28 mouse cellular contexts compared by ENCODE assay signal in the genomic region with DNA sequence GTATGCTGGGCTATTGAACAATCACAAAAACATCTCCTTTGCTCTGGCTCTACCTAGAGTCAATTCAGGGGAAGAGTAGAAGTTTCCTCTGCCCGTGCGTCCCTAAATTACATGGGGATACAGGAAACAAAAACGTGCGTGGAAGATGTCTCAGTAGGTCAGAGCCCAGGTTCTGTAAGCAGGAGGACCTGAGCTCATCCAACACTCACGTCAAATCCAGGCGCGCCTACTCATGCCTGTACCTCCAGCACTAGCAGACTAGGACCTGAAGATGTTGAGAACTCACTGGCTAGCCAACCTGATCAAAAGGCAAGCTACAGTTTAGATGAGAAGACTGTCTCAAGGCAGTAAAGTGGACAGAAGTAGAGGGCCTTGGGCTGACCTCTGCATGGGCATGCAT. TPM values are rescaled to one million over a fixed set of nuclear protein-coding genes. Genes with fewer than 3 reads are reported as not detected.
DNase-seq lines count a peak whose midpoint lies in the region; ATAC-seq and TF ChIP-seq lines count a peak whose summit lies in the region.
"Had no signal": no experiment of that assay in that cellular context is flagged by ENCODE, and none has a peak within 500 bp of the region (broad histone marks: within the 10 kb centered on the region; RNA-seq: fewer than 3 reads in every experiment).

No protein-coding gene starts in this region.

- DNase-seq in kidney, adult 18-20 months: peak; percentile 1
- no peak for DNase-seq in kidney, postnatal 36 days
- peak; percentile 7 for DNase-seq in neural tube, embryonic 10.5 days (ENCODE audit: extremely low spot score, low spot score)
- peak; percentile 10 for DNase-seq in limb, embryonic 10.5 days (ENCODE audit: low spot score)
- DNase-seq in stomach, postnatal 0 days (ENCODE audit: low spot score): peak; percentile 1
- DNase-seq: adrenal gland, postnatal 36 days; B cell, adult 2 months; cerebellum, adult 18-20 months; cerebellum, postnatal 10 days; heart, postnatal 36 days; kidney, adult 8-10 months; layer of hippocampus, postnatal 36 days; left cerebral cortex, postnatal 4 days; liver; lung, postnatal 4 days; thymus, adult 2 months; thymus, postnatal 36 days had no signal

- ATAC-seq in neural tube, embryonic 15.5 days (ENCODE audit: low FRiP score): no peak
- no peak for ATAC-seq in stomach, postnatal 0 days (ENCODE audit: low FRiP score, low TSS enrichment)
- ATAC-seq: hindbrain, postnatal 0 days; intestine, embryonic 15.5 days; midbrain, embryonic 16.5 days had no signal

- TF ChIP-seq CTCF in stomach, postnatal 0 days (IDR thresholded peaks at IDR 0.05; ENCODE audit: low read depth): no peak

- no peak for TF ChIP-seq EP300 in stomach, postnatal 0 days (optimal IDR thresholded peaks at IDR 0.05)

- H3K4me3 ChIP-seq in neural tube, embryonic 15.5 days (replicated peaks): no peak overlapping the region
- H3K4me3 ChIP-seq in limb, embryonic 10.5 days: no peak overlapping the region
- H3K4me3 ChIP-seq in stomach, postnatal 0 days (ENCODE audit: low read depth, low read length): no peak overlapping the region
- H3K4me3 ChIP-seq: embryonic facial prominence, embryonic 15.5 days; hindbrain, embryonic 12.5 days; intestine, embryonic 15.5 days; liver, embryonic 15.5 days; megakaryocyte, embryonic 14.5 days; neural tube, embryonic 12.5 days; stomach, embryonic 15.5 days had no signal

- H3K27ac ChIP-seq in neural tube, embryonic 15.5 days (replicated peaks): no peak overlapping the region
- no peak overlapping the region for H3K27ac ChIP-seq in limb, embryonic 10.5 days
- no peak overlapping the region for H3K27ac ChIP-seq in stomach, postnatal 0 days (replicated peaks)
- H3K27ac ChIP-seq: embryonic facial prominence, embryonic 15.5 days; hindbrain, embryonic 12.5 days; hindbrain, postnatal 0 days; intestine, embryonic 15.5 days; kidney, postnatal 0 days; liver, embryonic 15.5 days; neural tube, embryonic 12.5 days; stomach, embryonic 15.5 days had no signal

- peaks cover 4% of the 10 kb centered on the region for H3K27me3 ChIP-seq in neural tube, embryonic 15.5 days (replicated peaks)
- peaks cover 33% of the 10 kb centered on the region for H3K27me3 ChIP-seq in limb, embryonic 10.5 days (ENCODE audit: low read depth, poor library complexity, severe bottlenecking)
- H3K27me3 ChIP-seq in stomach, postnatal 0 days (ENCODE audit: control insufficient read depth, insufficient read depth, low read length): no peaks in the 10 kb centered on the region
- H3K27me3 ChIP-seq: hindbrain, embryonic 12.5 days; intestine, embryonic 15.5 days; neural tube, embryonic 12.5 days; stomach, embryonic 15.5 days had no signal

- H3K36me3 ChIP-seq in neural tube, embryonic 15.5 days: no peaks in the 10 kb centered on the region
- no peaks in the 10 kb centered on the region for H3K36me3 ChIP-seq in limb, embryonic 10.5 days
- no peaks in the 10 kb centered on the region for H3K36me3 ChIP-seq in stomach, postnatal 0 days (ENCODE audit: control insufficient read depth, insufficient read depth, low read length)
- H3K36me3 ChIP-seq: embryonic facial prominence, embryonic 15.5 days; hindbrain, embryonic 12.5 days; intestine, embryonic 15.5 days; liver, embryonic 15.5 days; neural tube, embryonic 12.5 days; stomach, embryonic 15.5 days had no signal

- H3K4me1 ChIP-seq in neural tube, embryonic 15.5 days: peaks cover 3% of the 10 kb centered on the region; the same call in 1 of the 2 replicates
- peaks cover 7% of the 10 kb centered on the region; the same call in 1 of the 2 replicates for H3K4me1 ChIP-seq in limb, embryonic 10.5 days
- H3K4me1 ChIP-seq in stomach, postnatal 0 days (replicated peaks; ENCODE audit: control insufficient read depth, insufficient read depth): no peaks in the 10 kb centered on the region
- H3K4me1 ChIP-seq: embryonic facial prominence, embryonic 15.5 days; hindbrain, embryonic 12.5 days; intestine, embryonic 15.5 days; liver, embryonic 15.5 days; stomach, embryonic 15.5 days had no signal

- WGBS in neural tube, embryonic 15.5 days: 95% methylated on average over 7 of the region's 7 CpGs
- 91% methylated on average over 7 of the region's 7 CpGs for WGBS in limb, embryonic 10.5 days
- WGBS in stomach, postnatal 0 days: 85% methylated on average over 7 of the region's 7 CpGs

- H3K9me3 ChIP-seq in neural tube, embryonic 15.5 days (replicated peaks): no peaks in the 10 kb centered on the region
- H3K9me3 ChIP-seq in limb, embryonic 10.5 days (replicated peaks): no peaks in the 10 kb centered on the region
- no peaks in the 10 kb centered on the region for H3K9me3 ChIP-seq in stomach, postnatal 0 days (ENCODE audit: control insufficient read depth, low read length)
- H3K9me3 ChIP-seq: embryonic facial prominence, embryonic 15.5 days; hindbrain, embryonic 12.5 days; intestine, embryonic 15.5 days; liver, embryonic 15.5 days; megakaryocyte, embryonic 14.5 days; neural tube, embryonic 12.5 days; stomach, embryonic 15.5 days had no signal

- no peak overlapping the region for H3K4me2 ChIP-seq in neural tube, embryonic 15.5 days
- H3K4me2 ChIP-seq in stomach, postnatal 0 days (replicated peaks; ENCODE audit: low read depth): no peak overlapping the region
- H3K4me2 ChIP-seq: embryonic facial prominence, embryonic 15.5 days; hindbrain, embryonic 12.5 days; intestine, embryonic 15.5 days; liver, embryonic 15.5 days; neural tube, embryonic 12.5 days; stomach, embryonic 15.5 days had no signal

- no peak overlapping the region for H3K9ac ChIP-seq in neural tube, embryonic 15.5 days (replicated peaks)
- no peak overlapping the region for H3K9ac ChIP-seq in stomach, postnatal 0 days (ENCODE audit: low read length)
- H3K9ac ChIP-seq: embryonic facial prominence, embryonic 15.5 days; hindbrain, embryonic 12.5 days; intestine, embryonic 15.5 days; liver, embryonic 15.5 days; neural tube, embryonic 12.5 days; stomach, embryonic 15.5 days had no signal

RNA-seq across cellular contexts. Expression of gene Nnmt, which starts 32.2 kb away (rescaled TPM):
- polyA plus RNA-seq in neural tube, embryonic 15.5 days (2015; fragmentation: Nextera tagmentation; extraction: Ambion mirVana): 0.70 and 0.92 TPM in 2 replicates
- 0.19 TPM in 2 replicates for polyA plus RNA-seq in limb, embryonic 10.5 days (2016; fragmentation: Nextera tagmentation; extraction: Ambion mirVana)
- 3.3 and 5.3 TPM in 2 replicates for polyA plus RNA-seq in stomach, postnatal 0 days (2015; fragmentation: Nextera tagmentation; extraction: Ambion mirVana)

Comparison
In these comparisons a context has a peak if more than half of its experiments do, and no peak if none do; other contexts are left out.
1. DNase-seq: peak in kidney, adult 18-20 months (single experiment), neural tube, embryonic 10.5 days (single experiment), limb, embryonic 10.5 days (single experiment) and stomach, postnatal 0 days (single experiment); none in kidney, postnatal 36 days (0 of 2).